In the genomic region with DNA sequence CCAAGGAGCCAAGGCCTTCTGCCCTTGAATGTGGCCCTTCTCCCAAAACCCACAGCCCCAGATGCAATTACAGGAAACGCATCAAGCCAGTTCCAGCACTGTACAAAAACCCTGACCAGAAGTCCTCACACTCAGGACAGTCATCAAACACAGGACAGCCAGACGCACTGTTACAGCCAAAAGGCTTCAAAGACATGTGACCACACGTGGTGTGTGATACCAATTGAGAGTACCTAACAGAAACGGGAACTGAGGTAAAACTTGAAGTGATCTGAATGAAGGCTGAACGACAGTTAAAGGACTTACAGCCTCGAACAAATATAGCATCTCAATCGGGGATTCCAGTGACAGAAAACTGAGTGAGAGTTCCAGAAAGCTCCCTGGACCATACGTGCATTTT, we compare ENCODE assay signal across 30 mouse cellular contexts.
"Had no signal": no experiment of that assay in that cellular context is flagged by ENCODE, and none has a peak within 500 bp of the region (broad histone marks: within the 10 kb centered on the region; RNA-seq: fewer than 3 reads in every experiment).

No protein-coding gene starts in this region.

- H3K4me2 ChIP-seq: limb, embryonic 12.5 days; limb, embryonic 13.5 days; limb, embryonic 15.5 days; liver, embryonic 11.5 days; liver, embryonic 12.5 days; liver, embryonic 13.5 days; liver, embryonic 15.5 days; lung, embryonic 14.5 days; lung, embryonic 15.5 days; midbrain, embryonic 11.5 days; midbrain, embryonic 12.5 days; midbrain, embryonic 13.5 days; midbrain, embryonic 15.5 days; neural tube, embryonic 12.5 days had no signal

- H3K9ac ChIP-seq: limb, embryonic 12.5 days; limb, embryonic 13.5 days; limb, embryonic 15.5 days; liver, embryonic 12.5 days; liver, embryonic 13.5 days; liver, embryonic 14.5 days; liver, embryonic 15.5 days; liver, postnatal 0 days; lung, embryonic 14.5 days; lung, embryonic 15.5 days; midbrain, embryonic 12.5 days; midbrain, embryonic 13.5 days; midbrain, embryonic 15.5 days; neural tube, embryonic 12.5 days had no signal

- H3K27me3 ChIP-seq: limb, embryonic 12.5 days; limb, embryonic 13.5 days; limb, embryonic 15.5 days; liver, embryonic 12.5 days; liver, embryonic 13.5 days; liver, embryonic 15.5 days; lung, embryonic 15.5 days; megakaryocyte, embryonic 14.5 days; midbrain, embryonic 12.5 days; midbrain, embryonic 13.5 days; midbrain, embryonic 15.5 days; neural tube, embryonic 12.5 days had no signal

- H3K27ac ChIP-seq: limb, embryonic 10.5 days; limb, embryonic 12.5 days; limb, embryonic 13.5 days; limb, embryonic 15.5 days; liver, embryonic 12.5 days; liver, embryonic 13.5 days; liver, embryonic 14.5 days; liver, embryonic 15.5 days; lung, embryonic 15.5 days; macrophage; midbrain, embryonic 10.5 days; midbrain, embryonic 12.5 days; midbrain, embryonic 13.5 days; midbrain, embryonic 15.5 days; neural tube, embryonic 12.5 days had no signal

- H3K4me3 ChIP-seq: limb, embryonic 10.5 days; limb, embryonic 12.5 days; limb, embryonic 13.5 days; limb, embryonic 15.5 days; liver, embryonic 12.5 days; liver, embryonic 13.5 days; liver, embryonic 15.5 days; lung, embryonic 15.5 days; megakaryocyte, embryonic 14.5 days; midbrain, embryonic 10.5 days; midbrain, embryonic 12.5 days; midbrain, embryonic 13.5 days; midbrain, embryonic 15.5 days; myocyte; neural tube, embryonic 12.5 days had no signal

- H3K4me1 ChIP-seq: limb, embryonic 15.5 days; liver, embryonic 12.5 days; liver, embryonic 13.5 days; liver, embryonic 15.5 days; lung, embryonic 15.5 days; megakaryocyte, embryonic 14.5 days; midbrain, embryonic 10.5 days; midbrain, embryonic 12.5 days; midbrain, embryonic 13.5 days; midbrain, embryonic 15.5 days; neural tube, embryonic 12.5 days had no signal

- DNase-seq: left cerebral cortex, postnatal 4 days; liver; liver, embryonic 13.5 days; liver, postnatal 0 days; lung, adult 18-20 months; lung, adult 2 months; lung, embryonic 14.5 days; lung, postnatal 10 days; lung, postnatal 14 days; lung, postnatal 36 days; lung, postnatal 4 days; midbrain, embryonic 14.5 days had no signal

- H3K9me3 ChIP-seq: limb, embryonic 10.5 days; limb, embryonic 12.5 days; limb, embryonic 13.5 days; limb, embryonic 15.5 days; liver, embryonic 12.5 days; liver, embryonic 13.5 days; liver, embryonic 15.5 days; lung, embryonic 15.5 days; midbrain, embryonic 10.5 days; midbrain, embryonic 12.5 days; midbrain, embryonic 13.5 days; midbrain, embryonic 15.5 days; neural tube, embryonic 12.5 days had no signal

- H3K36me3 ChIP-seq: liver, embryonic 12.5 days; liver, embryonic 15.5 days; lung, embryonic 15.5 days; midbrain, embryonic 15.5 days; neural tube, embryonic 12.5 days had no signal
